Mouse (Mus musculus): ENCODE data around the gene Dglucy.

GRCm38 (mm10) chr12:100910731-100911130 lies 131.9 kb downstream of the Dglucy start:
- TF ChIP-seq CTCF (IDR thresholded peaks at IDR 0.05; ENCODE audit: borderline replicate concordance, insufficient read depth, low read length) (no peak), POLR2A (IDR thresholded peaks at IDR 0.05; ENCODE audit: low read depth, low read length) (no peak)
